Mouse (Mus musculus) retina, adult 2 months (tissue): ENCODE measurements at regions not wholly inside any gene's neighbourhood (a gene's known extent, or its start where the extent isn't known, plus 50 kb on each side); places are given as distances from the start of the nearest gene placed in this dataset.

Experiments
- DNase-seq: peaks from one replicate; pipeline ENCODE4 v3.0.0-alpha.2; 2012; ENCODE audit warnings: low read depth, low spot score

DNA sequence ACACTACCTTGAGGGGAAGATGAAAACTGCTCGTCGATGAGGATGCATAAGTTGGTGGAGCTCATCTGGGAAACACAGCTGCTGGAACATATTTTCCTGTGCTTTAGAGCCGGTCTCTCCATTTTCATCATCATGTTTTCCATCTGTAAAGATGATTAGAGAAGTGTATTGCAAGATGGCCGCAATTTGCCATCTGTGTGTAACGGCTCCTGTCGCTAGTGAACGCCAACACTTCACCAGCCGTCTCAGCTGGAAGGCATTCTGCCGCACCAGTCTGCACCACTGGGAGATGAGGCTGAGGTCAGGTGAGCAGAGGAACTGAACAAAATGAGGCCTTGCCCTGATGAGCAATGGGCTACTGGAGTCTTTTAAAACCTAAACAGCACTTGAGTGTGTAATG lies 57.4 kb downstream of the Gm21962 start:
- DNase-seq, result no peak

DNA sequence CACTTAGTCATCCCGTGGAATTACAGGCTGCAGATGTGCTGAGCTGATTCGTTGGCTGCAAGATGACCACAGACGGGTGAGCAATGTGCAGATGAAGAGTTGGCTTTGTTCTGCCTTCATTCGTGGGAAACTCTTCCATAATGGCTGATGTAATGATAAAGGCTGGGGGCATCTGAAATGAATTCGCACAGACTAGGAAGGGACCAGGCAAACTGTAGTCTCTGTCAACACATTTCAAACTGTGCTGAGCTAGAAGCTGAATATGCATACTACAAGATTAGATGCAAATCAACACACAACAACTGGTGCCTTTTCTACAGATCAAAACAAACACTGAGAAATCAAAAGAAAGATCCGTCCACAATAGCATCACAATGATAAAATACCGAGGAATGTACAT lies 58.1 kb downstream of the Gm21962 start:
- DNase-seq, result no peak

DNA sequence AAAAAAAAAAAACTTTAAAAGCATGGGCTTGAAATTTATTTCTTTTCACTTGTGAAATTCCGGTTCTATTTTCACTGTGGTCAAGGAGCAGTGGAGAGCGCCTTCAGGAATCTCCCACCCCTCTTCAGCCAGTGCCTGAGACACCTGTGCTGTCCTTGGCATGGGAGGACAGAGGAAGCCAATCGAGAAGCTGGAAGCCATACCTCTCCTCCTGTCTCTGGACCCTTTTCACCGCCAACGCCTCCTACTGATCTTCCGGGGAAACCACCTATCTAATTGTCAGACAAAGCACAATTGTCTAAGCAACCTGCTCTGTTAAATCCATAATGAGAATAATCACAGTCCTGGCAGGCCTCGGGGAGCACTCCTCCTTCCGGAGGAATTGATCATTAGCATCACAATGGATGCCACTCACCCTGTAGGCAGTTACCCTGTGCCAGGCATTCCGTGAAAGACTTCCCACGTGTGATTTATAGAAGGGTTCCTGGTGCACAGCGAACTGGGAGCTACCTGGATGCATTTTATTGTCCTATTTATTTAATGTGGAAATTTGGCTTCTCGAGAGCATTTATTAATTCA lies 66.0 kb downstream of the Gm21962 start:
- DNase-seq, result no peak

DNA sequence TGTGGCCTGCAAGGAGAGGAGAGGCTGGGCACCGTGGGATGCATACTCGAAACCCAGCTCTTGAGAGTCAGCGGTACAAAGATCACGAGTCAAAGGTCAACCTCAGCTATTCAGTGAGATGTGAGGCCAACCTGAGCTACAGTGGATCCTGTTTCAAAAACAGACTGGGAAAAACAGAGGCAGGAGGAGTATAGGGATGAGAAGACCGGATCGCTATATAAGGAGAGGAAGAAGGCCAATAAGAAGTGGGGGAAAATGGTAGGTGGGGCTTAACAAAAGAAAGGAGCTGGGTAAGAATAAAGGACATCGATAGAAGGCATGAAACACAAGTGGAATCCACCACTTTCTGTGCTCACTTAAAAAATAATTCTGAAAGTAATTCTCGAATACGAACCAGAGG lies 70.2 kb downstream of the Gm21962 start:
- DNase-seq, result no peak

DNA sequence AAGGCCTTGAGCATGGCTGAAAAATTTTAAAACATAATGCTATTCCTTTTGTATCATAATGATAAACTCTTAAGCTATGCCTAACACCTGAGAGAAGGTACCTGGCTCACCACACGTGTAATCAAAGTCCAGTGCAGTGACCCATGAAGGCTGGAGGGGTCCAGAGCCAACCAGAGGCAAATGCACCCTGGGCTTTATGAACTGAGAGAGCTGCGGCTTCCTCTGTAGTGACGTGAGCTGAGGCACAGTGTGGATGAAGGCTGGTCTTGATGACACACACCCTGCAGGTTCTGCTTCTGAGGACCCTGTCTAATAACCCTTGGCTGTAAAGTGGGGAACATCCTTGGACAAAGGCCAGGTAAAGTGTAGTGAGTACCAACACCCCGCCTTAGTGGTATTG lies 70.8 kb downstream of the Gm21962 start:
- no peak for DNase-seq

DNA sequence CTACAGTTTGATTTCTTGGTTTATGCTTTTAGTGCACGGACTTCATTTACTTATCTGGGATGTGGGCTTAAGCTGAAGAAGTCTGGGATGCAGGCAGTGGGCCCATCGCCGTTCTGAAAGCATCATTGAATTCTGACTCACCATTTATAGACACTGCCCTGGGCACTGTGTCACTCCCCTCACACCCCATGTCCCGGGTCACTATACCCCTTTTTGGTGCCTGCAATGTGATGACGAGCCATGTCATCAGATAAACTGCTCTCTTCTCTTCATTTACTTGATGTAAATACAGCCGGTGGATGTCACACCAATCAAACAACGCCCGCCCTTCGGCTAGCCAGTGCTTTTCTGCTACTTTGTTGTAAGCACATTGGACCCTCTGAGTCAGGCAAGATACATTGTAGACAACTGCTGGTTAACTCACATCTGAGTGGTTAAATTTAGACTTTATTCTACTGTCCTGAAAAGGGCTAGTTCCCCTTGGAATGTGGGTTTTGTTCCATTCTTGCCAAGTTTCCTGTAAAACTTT lies 80.5 kb downstream of the Gm21962 start:
- DNase-seq, result no peak

DNA sequence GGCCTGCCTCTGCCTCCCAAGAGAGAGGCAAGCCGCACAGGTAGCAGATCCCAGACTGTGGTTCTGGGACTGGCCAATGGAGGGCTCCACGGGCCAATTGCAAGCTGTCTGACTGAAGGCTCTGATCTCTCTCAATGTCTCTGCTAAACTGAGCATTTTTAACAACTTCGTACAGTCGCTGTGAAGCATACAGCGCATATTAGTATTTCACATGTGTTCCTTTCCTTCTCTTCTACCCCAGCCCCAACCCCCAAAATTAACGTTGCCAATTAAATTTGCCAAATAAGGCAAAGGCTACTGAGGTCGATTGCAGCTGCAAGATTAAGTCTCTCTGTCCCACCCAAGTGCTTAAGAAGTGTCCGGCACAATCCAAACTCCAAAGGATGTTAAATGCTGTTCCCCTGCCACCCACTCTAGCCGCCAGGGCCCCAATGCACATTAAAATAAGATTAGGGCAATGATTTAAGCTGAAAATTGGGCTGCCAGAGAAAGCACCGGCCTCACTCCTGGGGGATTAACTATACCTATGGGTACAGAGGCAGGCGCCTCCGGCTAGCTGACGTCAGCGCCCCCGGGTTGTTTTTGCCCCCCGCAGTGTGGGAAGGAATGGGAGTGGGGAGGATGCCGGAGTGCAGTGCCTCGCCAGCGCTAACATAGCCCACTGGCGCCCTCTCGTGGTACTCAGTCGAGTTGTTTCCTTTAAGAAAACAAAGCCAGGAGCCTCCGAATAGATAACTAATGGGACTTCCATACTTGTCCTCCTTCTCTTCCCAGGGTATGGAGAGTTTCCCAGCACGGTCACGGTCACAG lies 81.3 kb downstream of the Gm21962 start:
- DNase-seq, result peak; percentile 51

DNA sequence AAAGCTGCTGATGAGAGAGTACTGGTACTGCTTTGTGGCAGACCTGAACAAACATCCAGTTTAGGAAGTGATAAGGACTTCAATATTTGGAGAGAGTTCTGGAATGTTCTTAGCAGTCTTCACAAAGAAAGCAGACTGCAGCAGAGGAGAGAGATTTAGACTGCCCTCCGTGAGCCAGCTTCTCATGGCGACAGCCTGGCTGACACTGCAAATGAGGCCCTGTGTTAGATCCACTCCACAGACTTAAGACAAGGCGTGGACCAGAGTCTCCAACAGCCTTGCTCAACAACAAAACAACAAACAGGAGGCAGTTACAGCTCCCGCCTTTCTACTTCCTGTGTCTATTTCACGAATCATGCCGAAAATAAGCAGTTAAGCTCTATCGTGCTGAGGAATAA lies 81.9 kb downstream of the Gm21962 start:
- DNase-seq, result no peak

DNA sequence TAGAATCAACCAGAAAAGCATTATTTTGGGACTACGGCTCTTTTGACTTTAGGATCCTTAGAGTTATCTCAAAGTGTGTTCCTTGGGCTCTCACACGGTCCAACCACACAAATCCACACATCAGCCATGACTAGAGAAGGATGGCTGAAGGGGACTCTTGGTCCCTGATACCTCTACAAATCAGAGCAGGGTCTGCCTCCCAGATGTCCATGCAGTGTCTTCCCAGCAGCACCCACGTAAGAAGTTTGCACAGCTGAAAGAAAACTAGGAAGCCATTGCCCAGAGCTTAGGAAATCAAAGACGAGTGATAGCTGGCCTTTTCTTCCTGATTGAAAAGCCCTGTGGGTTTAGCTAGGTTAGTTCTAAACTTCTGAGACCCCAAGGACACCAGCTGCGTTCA lies 84.1 kb downstream of the Gm21962 start:
- DNase-seq, result no peak

DNA sequence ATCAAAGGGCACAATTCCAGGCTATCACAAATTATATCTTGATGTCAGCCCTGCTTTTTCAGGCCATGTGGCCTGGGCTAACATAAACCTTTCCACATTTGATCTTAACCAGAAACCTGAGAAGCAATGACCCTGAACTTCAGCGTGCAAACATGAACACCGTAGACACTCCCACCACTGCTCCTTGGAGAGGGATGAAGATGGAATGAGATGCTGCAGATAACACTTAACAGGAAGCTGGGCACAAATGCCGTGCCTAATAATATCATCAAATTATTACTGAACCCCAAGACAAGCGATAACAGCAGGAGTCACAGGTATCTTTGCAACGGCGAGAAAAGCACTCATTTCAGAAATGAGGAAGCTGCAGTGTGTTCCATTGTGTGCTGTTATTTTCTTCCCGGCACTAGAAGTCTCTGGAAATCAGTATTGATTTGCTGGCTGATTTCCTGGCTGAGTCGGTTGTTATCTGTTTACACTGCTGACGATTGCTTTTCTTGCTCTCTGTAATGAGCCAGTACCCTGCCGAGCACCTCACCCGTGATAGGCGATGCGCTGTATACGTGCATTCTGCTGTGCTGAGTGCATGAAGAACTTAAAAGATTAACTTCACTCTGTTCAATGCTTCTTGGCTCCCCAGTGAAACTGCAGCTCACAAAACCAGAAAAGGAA lies 91.0 kb downstream of the Gm21962 start:
- no peak for DNase-seq

DNA sequence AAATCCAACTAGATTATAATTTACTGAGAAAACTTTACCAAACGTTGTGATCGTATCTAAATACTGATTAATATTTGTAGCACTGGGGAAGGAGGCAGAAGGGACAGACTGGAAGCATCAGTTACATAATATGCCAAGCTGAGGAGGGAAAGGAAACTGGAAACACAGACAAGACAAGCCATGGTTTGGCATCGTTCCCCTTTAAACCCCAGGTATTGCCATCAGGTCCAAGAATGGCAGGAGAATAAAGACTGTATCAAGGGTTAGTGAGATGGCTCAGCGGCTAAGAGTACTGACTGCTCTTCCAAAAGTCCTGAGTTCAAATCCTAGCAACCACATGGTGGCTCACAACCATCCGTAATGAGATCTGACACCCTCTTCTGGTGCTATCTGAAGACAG lies 92.1 kb downstream of the Gm21962 start:
- DNase-seq, result no peak

DNA sequence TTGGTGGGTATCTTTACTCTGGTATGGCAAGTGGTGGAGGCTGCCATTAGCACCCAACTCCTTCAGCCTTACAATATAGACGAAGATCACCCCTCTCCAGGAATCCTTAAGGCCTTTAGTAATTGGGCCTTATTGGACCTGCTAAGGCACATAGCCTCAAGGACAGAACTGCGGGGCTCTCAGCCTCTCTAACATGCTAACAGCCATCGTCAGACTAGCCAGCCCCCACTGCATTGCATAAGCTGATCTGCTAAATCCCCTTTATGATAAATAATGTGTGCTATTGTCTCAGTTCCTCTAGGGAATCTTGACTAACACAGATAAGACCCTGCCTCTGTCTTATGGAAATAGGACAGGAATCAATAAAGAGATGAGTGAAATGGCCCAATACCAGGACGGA lies 95.7 kb upstream of the H2afz start:
- DNase-seq, result no peak

DNA sequence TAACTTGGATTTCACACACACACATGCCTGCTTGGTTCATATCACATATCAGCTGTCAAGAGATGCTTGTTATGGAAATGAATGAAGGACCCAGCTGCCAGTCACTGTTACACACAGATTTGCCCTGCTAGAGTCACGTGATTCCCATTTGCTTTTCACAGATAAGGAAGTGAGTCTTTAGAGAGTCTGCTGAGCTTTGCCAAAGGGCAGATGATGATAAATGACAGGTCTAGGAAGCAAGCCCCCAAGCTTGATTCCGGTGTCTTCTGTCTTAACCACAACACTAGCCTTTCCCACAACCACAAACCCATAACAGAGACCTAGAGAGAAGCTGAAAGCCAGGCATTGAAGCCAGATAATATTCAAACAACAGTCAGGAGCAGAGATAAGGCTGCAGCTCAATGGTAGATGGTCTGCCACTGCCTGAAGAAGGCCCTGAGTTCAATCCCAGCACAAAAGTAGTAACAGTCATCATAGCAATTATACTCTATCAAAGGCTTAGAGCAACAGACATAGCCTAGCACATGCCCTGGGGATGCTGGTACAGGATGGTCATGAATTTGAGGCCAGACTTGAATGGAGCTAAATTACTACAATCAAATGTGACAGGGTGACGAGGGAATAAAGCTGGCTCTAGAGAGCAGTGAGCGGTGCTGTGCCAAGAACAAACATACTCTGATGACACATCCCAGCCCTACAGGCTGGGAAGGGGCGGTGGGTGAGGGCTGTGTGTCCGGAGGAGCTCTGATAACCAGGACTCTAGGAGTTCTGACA lies 89.0 kb upstream of the H2afz start:
- DNase-seq, result no peak

DNA sequence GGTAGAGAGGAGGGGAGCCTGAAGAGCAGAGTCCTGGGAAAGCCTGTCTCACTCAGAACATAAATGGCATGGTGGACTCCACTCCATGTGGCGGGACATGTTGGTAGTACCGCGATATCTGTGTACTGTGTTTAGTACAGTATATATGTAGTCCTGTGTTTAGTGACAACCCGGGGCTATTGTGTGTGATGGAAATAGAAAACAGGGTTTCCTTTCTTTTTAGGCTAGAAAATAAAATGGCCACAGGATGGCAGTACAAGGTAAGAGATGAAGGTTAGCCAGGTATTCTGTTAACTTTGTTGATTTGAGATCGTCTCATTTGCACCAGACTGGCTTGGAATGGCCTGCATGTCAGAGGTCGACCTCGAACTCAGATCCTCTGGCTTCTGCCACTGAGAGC lies 86.2 kb upstream of the H2afz start:
- DNase-seq, result peak; percentile 18

DNA sequence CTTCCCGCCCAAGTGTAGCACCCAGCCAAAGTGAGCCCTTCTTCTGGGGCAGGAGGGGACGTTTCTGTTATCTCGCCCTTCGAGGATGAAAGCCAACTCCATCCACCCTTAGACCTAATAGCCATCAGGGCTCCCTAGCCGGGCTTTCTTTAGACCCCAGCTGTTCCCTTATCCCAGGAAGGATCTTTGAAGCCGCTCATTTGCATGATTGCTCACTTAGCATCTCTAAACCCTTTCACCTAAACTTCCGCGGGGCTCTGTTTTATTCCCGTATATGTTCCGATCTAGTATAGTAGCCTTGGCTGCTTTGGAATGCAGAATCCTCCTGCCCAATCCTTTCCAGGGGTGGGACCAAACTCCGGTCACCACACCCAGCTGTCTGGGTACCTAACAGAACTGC lies 84.3 kb upstream of the H2afz start:
- DNase-seq, result no peak

DNA sequence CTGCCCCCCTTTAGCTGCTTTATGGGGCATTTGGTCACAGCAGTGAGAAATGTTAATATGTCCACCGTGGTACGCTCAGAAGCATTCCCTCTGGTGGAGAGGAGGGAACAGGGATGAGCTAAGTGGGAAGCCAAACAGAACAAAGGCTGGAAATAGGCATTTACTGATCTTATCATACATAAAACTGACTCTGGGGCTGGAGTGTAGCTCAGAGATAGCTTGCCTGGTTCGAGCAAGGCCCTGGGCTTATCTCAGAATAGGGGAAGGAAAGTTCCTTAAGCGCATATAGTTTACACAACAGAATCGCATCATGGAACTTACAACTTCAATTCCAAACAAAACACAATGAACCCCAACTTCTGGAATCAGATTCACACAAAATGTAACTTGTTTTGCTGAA lies 81.5 kb upstream of the H2afz start:
- no peak for DNase-seq

DNA sequence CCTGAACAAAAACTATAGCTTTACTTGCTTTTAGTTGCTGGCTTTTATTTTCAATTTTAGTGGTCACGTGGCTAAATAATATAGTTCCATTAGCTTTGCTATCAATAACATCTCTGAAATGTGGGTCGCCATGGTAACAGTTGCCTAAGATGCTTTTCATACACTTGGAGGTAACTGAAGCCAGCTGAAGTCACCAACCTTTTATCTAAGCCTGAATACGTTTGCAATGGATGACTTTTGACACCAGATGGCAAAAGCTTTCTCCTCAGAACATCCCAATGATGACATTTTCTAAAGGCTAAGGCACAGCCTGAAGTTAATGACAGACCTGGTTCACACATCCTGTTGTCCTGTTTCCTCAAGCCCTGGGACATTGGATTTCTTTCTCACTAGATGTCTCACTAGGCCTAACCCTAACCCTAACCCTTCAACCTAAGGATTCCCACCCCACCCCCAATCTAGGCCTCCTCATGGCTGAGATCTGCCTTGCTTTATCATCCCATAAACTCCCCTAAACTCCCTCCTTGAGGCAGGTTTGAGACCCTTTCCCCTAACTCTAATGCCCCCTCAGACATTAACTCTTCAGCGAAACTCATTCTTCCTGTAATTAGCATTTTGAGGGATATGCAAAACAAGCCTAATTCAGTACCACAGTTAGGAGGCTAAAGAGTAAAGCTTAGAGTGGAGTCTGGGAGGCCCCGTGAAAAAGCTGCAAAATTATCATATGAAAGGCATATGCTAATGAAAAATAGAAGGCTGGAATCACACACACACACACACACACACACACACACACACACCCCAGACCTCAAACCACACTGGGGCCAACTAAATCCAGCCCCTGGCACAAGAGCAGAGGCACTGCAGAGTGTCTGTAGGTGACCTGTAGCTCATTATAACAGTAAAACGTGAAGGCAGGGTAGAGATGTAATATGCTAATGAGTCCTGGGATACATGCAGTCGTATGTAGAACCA lies 80.1 kb upstream of the H2afz start:
- DNase-seq, result no peak

DNA sequence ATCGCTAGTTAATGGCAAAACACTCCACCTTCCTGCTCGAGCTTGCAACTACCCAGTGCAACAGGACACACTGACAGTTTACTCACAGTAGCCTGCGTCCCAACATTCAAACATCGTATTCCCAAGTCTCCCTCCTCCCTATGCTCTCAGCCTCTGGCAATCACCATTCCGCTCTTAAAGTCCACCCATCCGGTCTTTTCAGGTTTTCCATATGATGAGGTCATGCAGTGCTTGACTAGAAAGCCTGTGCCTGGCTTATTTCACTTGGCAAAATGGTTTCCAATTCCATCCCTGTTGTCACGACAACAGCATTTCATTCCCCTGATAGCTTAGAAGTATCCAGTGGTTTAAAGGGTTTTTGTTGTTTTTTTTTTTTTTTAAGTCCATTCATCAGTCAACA lies 79.1 kb upstream of the H2afz start:
- no peak for DNase-seq

DNA sequence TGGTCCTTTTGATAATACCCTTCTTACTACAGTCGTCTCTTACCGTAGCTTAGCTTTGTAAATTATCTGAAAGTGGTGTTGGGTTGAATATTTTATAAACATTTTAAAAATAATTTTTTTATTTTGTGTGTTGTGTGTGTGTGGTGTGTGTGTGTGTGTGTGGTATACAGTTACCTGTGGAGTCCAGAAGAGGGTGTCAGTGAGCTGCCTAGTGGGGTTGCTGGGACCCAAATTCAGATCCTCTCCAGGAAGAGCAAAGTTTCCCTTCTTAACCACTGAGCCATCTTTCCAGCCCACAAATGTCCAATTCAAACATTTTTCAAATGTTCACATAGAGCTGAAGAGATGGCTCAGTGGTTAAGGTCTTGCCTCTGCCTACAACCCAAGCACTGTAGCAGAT lies 78.4 kb upstream of the H2afz start:
- no peak for DNase-seq

DNA sequence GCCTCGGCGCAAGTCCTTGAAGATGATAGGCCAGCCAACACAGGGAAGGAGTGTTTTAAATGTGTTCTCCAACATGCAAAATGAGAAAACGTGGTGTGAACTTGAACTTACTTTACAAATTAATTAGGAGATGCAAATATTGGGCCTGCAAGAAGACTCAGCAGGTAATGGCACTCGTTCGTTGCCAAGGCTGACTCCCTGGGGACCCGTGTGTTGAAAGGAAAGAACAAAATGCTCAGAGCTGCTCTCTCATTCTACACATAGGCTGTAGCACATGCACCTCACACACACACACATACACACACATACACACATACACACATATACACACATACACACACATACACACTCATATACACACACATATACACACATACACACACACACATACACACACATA lies 74.6 kb upstream of the H2afz start:
- DNase-seq, result no peak

DNA sequence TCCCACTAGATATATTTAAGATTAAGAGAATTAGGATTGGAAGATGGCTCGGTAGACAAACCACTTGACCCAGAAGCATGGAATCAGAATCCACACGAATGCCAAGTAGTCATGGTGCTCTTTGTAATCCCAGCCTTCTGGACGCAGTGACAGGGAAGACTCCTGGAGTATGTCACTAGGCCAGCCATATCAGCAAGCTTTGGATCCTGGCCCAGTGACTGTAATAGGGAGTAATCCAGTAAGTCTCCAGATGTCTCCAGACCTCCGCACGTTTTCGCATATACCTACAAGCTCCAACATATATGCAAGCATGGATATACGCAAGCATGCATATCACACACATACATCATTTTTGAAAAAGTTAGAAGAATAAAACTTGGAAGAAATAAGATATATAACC lies 73.9 kb upstream of the H2afz start:
- DNase-seq, result no peak
